Mouse (Mus musculus) forebrain, embryonic 13.5 days (tissue): Measurements from ENCODE around the gene Lamc2. TPM values are rescaled to one million over a fixed set of nuclear protein-coding genes. Genes with fewer than 3 reads are reported as not detected.

Source experiments
- ATAC-seq: fragments of 200-750 bp; cut with Nextera tagmentation; 2 replicates; pipeline ENCODE4 v1.8.0; 2017
- H3K27ac ChIP-seq: fragments of 300-500 bp; sonication (generic); 2 replicates; pipeline ENCODE4 v1.5.1; 2015; ENCODE audit warnings: inconsistent platforms, mild to moderate bottlenecking, moderate library complexity
- H3K27me3 ChIP-seq: fragments of 300-500 bp; sonication (generic); 2 replicates; pipeline ENCODE4 v1.6.1; 2015; ENCODE audit warnings: mild to moderate bottlenecking, inconsistent platforms
- H3K36me3 ChIP-seq: fragments of 300-500 bp; sonication (generic); 2 replicates; pipeline ENCODE4 v1.6.1; 2015; ENCODE audit warnings: mild to moderate bottlenecking, inconsistent platforms; ENCODE audit not compliant: poor library complexity, severe bottlenecking
- H3K4me1 ChIP-seq: fragments of 300-500 bp; sonication (generic); 2 replicates; pipeline ENCODE4 v1.6.1; 2015; ENCODE audit warnings: inconsistent platforms
- H3K4me2 ChIP-seq: fragments of 300-500 bp; sonication (generic); 2 replicates; pipeline ENCODE4 v1.6.1; 2015; ENCODE audit warnings: inconsistent platforms, mild to moderate bottlenecking, moderate library complexity
- H3K4me3 ChIP-seq: fragments of 300-500 bp; sonication (generic); 2 replicates; pipeline ENCODE4 v1.5.1; 2015; ENCODE audit warnings: mild to moderate bottlenecking, inconsistent platforms
- H3K9ac ChIP-seq: fragments of 300-500 bp; sonication (generic); 2 replicates; pipeline ENCODE4 v1.6.1; 2015; ENCODE audit warnings: mild to moderate bottlenecking, inconsistent platforms
- H3K9me3 ChIP-seq: fragments of 300-500 bp; sonication (generic); replicated peaks from 2 replicates; pipeline ENCODE4 v1.6.1; 2016; ENCODE audit warnings: inconsistent platforms
- WGBS: fragments of 180-500 bp; shearing (Covaris S2); methylation state at CpG from one replicate; pipeline ENCODE4 v1.1.7; 2015; 5-methylcytosine and 5-hydroxymethylcytosine counted together
- polyA plus RNA-seq: library from polyadenylated mRNA; unstranded; fragments of >200 nt; fragmentation: Nextera tagmentation; extraction: Ambion mirVana; gene quantifications from 2 replicates; pipeline ENCODE4 v1.2.1, GENCODE M21; 2015

Gene Lamc2
- polyA plus RNA-seq, 1 experiment from 2014 or later, result 0.14 TPM

GRCm38 (mm10) chr1:153202195-153202594 is 15.9 kb upstream of the Lamc2 start:
- peaks cover 19% of the 10 kb centered on the region for H3K4me1 ChIP-seq
- no peak overlapping the region for H3K4me3 ChIP-seq
- peak; percentile 38; the same call in 1 of the 2 replicates for ATAC-seq
- 43% methylated on average over 8 of the region's 8 CpGs for WGBS
- no peak overlapping the region for H3K27ac ChIP-seq
- no peak overlapping the region for H3K9ac ChIP-seq
- no peaks in the 10 kb centered on the region for H3K27me3 ChIP-seq
- H3K36me3 ChIP-seq, result no peaks in the 10 kb centered on the region
- H3K9me3 ChIP-seq, result no peaks in the 10 kb centered on the region
- no peak overlapping the region for H3K4me2 ChIP-seq

- no peak overlapping the region for H3K27ac ChIP-seq
- H3K36me3 ChIP-seq, result no peaks in the 10 kb centered on the region
- peaks cover 19% of the 10 kb centered on the region for H3K4me1 ChIP-seq
- H3K27me3 ChIP-seq, result no peaks in the 10 kb centered on the region
- no peak overlapping the region for H3K4me2 ChIP-seq
- no peak overlapping the region for H3K4me3 ChIP-seq
- no peaks in the 10 kb centered on the region for H3K9me3 ChIP-seq
- ATAC-seq, result no peak
- 52% methylated on average over 14 of the region's 14 CpGs for WGBS
- no peak overlapping the region for H3K9ac ChIP-seq
These were observed 15.2 kb upstream of the Lamc2 start for GRCm38 (mm10) chr1:153201448-153201847.

- peaks cover 19% of the 10 kb centered on the region for H3K4me1 ChIP-seq
- H3K27me3 ChIP-seq, result no peaks in the 10 kb centered on the region
- no peaks in the 10 kb centered on the region for H3K36me3 ChIP-seq
- 87% methylated on average over 3 of the region's 3 CpGs for WGBS
- no peak overlapping the region for H3K4me2 ChIP-seq
- no peak overlapping the region for H3K4me3 ChIP-seq
- ATAC-seq, result no peak
- H3K9me3 ChIP-seq, result no peaks in the 10 kb centered on the region
- no peak overlapping the region for H3K9ac ChIP-seq
- no peak overlapping the region for H3K27ac ChIP-seq
These were observed 11.1 kb upstream of the Lamc2 start for GRCm38 (mm10) chr1:153197316-153197850.

- no peaks in the 10 kb centered on the region for H3K9me3 ChIP-seq
- no peak overlapping the region for H3K9ac ChIP-seq
- ATAC-seq, result no peak
- H3K4me1 ChIP-seq, result peaks cover 18% of the 10 kb centered on the region
- H3K27me3 ChIP-seq, result peaks cover 7% of the 10 kb centered on the region; the same call in 1 of the 2 replicates
- H3K36me3 ChIP-seq, result no peaks in the 10 kb centered on the region
- WGBS, result 86% methylated on average over 6 of the region's 6 CpGs
- no peak overlapping the region for H3K4me2 ChIP-seq
- H3K27ac ChIP-seq, result no peak overlapping the region
- no peak overlapping the region for H3K4me3 ChIP-seq
These were observed 6.7 kb upstream of the Lamc2 start for GRCm38 (mm10) chr1:153192945-153193344.

GRCm38 (mm10) chr1:153192379-153192778 is 6.1 kb upstream of the Lamc2 start:
- Histone ChIP-seq H3K4me2 (peak overlapping the region; percentile 14; the same call in 1 of the 2 replicates), H3K27ac (peak overlapping the region; percentile 63), H3K27me3 (peaks cover 12% of the 10 kb centered on the region; the same call in 1 of the 2 replicates), H3K4me3 (no peak overlapping the region), H3K4me1 (peaks cover 18% of the 10 kb centered on the region), H3K9me3 (no peaks in the 10 kb centered on the region), H3K9ac (no peak overlapping the region), H3K36me3 (no peaks in the 10 kb centered on the region)
- WGBS, result 79% methylated on average over 4 of the region's 4 CpGs
- ATAC-seq, result peak; percentile 44

- H3K27ac ChIP-seq, result peak overlapping the region; percentile 63
- H3K4me2 ChIP-seq, result peak overlapping the region; percentile 14; the same call in 1 of the 2 replicates
- peaks cover 18% of the 10 kb centered on the region for H3K4me1 ChIP-seq
- WGBS, result 7% methylated on average over 5 of the region's 5 CpGs
- no peaks in the 10 kb centered on the region for H3K36me3 ChIP-seq
- H3K27me3 ChIP-seq, result peaks cover 16% of the 10 kb centered on the region
- H3K4me3 ChIP-seq, result no peak overlapping the region
- H3K9me3 ChIP-seq, result no peaks in the 10 kb centered on the region
- no peak overlapping the region for H3K9ac ChIP-seq
- ATAC-seq, result peak; percentile 84
These were observed 5.7 kb upstream of the Lamc2 start for GRCm38 (mm10) chr1:153191943-153192329.

- H3K4me3 ChIP-seq, result no peak overlapping the region
- 41% methylated on average over 15 of the region's 15 CpGs for WGBS
- H3K4me1 ChIP-seq, result peaks cover 19% of the 10 kb centered on the region
- peaks cover 22% of the 10 kb centered on the region for H3K27me3 ChIP-seq
- ATAC-seq, result peak; percentile 57
- no peak overlapping the region for H3K9ac ChIP-seq
- no peaks in the 10 kb centered on the region for H3K36me3 ChIP-seq
- no peak overlapping the region for H3K27ac ChIP-seq
- H3K9me3 ChIP-seq, result no peaks in the 10 kb centered on the region
- H3K4me2 ChIP-seq, result peak overlapping the region; percentile 12; the same call in 1 of the 2 replicates
These were observed 5.1 kb upstream of the Lamc2 start for GRCm38 (mm10) chr1:153191237-153191942.

- Histone ChIP-seq H3K4me2 (no peak overlapping the region), H3K36me3 (no peaks in the 10 kb centered on the region), H3K4me3 (no peak overlapping the region), H3K27ac (no peak overlapping the region), H3K4me1 (peaks cover 31% of the 10 kb centered on the region), H3K9me3 (no peaks in the 10 kb centered on the region), H3K9ac (no peak overlapping the region), H3K27me3 (peaks cover 48% of the 10 kb centered on the region)
- 74% methylated on average over 3 of the region's 3 CpGs for WGBS
- no peak for ATAC-seq
These were observed 1.8 kb upstream of the Lamc2 start for GRCm38 (mm10) chr1:153188081-153188480.

- H3K4me1 ChIP-seq, result peaks cover 5% of the 10 kb centered on the region
- no peaks in the 10 kb centered on the region for H3K36me3 ChIP-seq
- H3K4me2 ChIP-seq, result no peak overlapping the region
- no peaks in the 10 kb centered on the region for H3K9me3 ChIP-seq
- no peak overlapping the region for H3K4me3 ChIP-seq
- WGBS, result 64% methylated on average over 9 of the region's 9 CpGs
- H3K27ac ChIP-seq, result no peak overlapping the region
- ATAC-seq, result no peak
- H3K9ac ChIP-seq, result no peak overlapping the region
- H3K27me3 ChIP-seq, result peaks cover 23% of the 10 kb centered on the region
These were observed 5.5 kb downstream of the Lamc2 start for GRCm38 (mm10) chr1:153180586-153181289.

GRCm38 (mm10) chr1:153180160-153180559 is 6.1 kb downstream of the Lamc2 start:
- ATAC-seq, result no peak
- no peak overlapping the region for H3K27ac ChIP-seq
- 81% methylated on average over 4 of the region's 4 CpGs for WGBS

GRCm38 (mm10) chr1:153174801-153175200 is 11.4 kb downstream of the Lamc2 start:
- ATAC-seq, result no peak
- 0 out of 2 replicates have a peak, but pooled peaks cover 6% of the 10 kb centered on the region for H3K4me1 ChIP-seq
- 62% methylated on average over 12 of the region's 12 CpGs for WGBS
- no peak overlapping the region for H3K4me2 ChIP-seq
- H3K27ac ChIP-seq, result no peak overlapping the region
- H3K9me3 ChIP-seq, result no peaks in the 10 kb centered on the region
- H3K4me3 ChIP-seq, result no peak overlapping the region
- H3K27me3 ChIP-seq, result no peaks in the 10 kb centered on the region
- no peaks in the 10 kb centered on the region for H3K36me3 ChIP-seq
- no peak overlapping the region for H3K9ac ChIP-seq

More at GRCm38 (mm10) chr1:153180160-153180559, 6.1 kb downstream of the Lamc2 start:
- Histone ChIP-seq H3K4me1 (no peaks in the 10 kb centered on the region), H3K9me3 (no peaks in the 10 kb centered on the region), H3K4me3 (no peak overlapping the region), H3K27me3 (peaks cover 17% of the 10 kb centered on the region), H3K9ac (no peak overlapping the region), H3K4me2 (no peak overlapping the region), H3K36me3 (no peaks in the 10 kb centered on the region)

GRCm38 (mm10) chr1:153173276-153173675 is 13.0 kb downstream of the Lamc2 start:
- Histone ChIP-seq H3K27me3 (no peaks in the 10 kb centered on the region), H3K36me3 (no peaks in the 10 kb centered on the region), H3K4me2 (no peak overlapping the region), H3K27ac (no peak overlapping the region), H3K9me3 (no peaks in the 10 kb centered on the region), H3K4me3 (no peak overlapping the region), H3K4me1 (0 out of 2 replicates have a peak, but pooled peaks cover 6% of the 10 kb centered on the region), H3K9ac (no peak overlapping the region)
- 89% methylated on average over 3 of the region's 3 CpGs for WGBS
- no peak for ATAC-seq
